Mouse (Mus musculus) forebrain, embryonic 13.5 days (tissue): ENCODE results near the gene Galns. TPM values are rescaled to one million over a fixed set of nuclear protein-coding genes. Genes with fewer than 3 reads are reported as not detected.

Experiments
- ATAC-seq: fragments of 200-750 bp; cut with Nextera tagmentation; 2 replicates; pipeline ENCODE4 v1.8.0; 2017
- H3K27ac ChIP-seq: fragments of 300-500 bp; sonication (generic); 2 replicates; pipeline ENCODE4 v1.5.1; 2015; ENCODE audit warnings: inconsistent platforms, mild to moderate bottlenecking, moderate library complexity
- H3K27me3 ChIP-seq: fragments of 300-500 bp; sonication (generic); 2 replicates; pipeline ENCODE4 v1.6.1; 2015; ENCODE audit warnings: mild to moderate bottlenecking, inconsistent platforms
- H3K36me3 ChIP-seq: fragments of 300-500 bp; sonication (generic); 2 replicates; pipeline ENCODE4 v1.6.1; 2015; ENCODE audit warnings: mild to moderate bottlenecking, inconsistent platforms; ENCODE audit not compliant: poor library complexity, severe bottlenecking
- H3K4me1 ChIP-seq: fragments of 300-500 bp; sonication (generic); 2 replicates; pipeline ENCODE4 v1.6.1; 2015; ENCODE audit warnings: inconsistent platforms
- H3K4me2 ChIP-seq: fragments of 300-500 bp; sonication (generic); 2 replicates; pipeline ENCODE4 v1.6.1; 2015; ENCODE audit warnings: inconsistent platforms, mild to moderate bottlenecking, moderate library complexity
- H3K4me3 ChIP-seq: fragments of 300-500 bp; sonication (generic); 2 replicates; pipeline ENCODE4 v1.5.1; 2015; ENCODE audit warnings: mild to moderate bottlenecking, inconsistent platforms
- H3K9ac ChIP-seq: fragments of 300-500 bp; sonication (generic); 2 replicates; pipeline ENCODE4 v1.6.1; 2015; ENCODE audit warnings: mild to moderate bottlenecking, inconsistent platforms
- H3K9me3 ChIP-seq: fragments of 300-500 bp; sonication (generic); replicated peaks from 2 replicates; pipeline ENCODE4 v1.6.1; 2016; ENCODE audit warnings: inconsistent platforms
- WGBS: fragments of 180-500 bp; shearing (Covaris S2); methylation state at CpG from one replicate; pipeline ENCODE4 v1.1.7; 2015; 5-methylcytosine and 5-hydroxymethylcytosine counted together
- polyA plus RNA-seq: library from polyadenylated mRNA; unstranded; fragments of >200 nt; fragmentation: Nextera tagmentation; extraction: Ambion mirVana; gene quantifications from 2 replicates; pipeline ENCODE4 v1.2.1, GENCODE M21; 2015

Galns gene
- polyA plus RNA-seq, 1 experiment from 2014 or later: 3.0 TPM

DNA sequence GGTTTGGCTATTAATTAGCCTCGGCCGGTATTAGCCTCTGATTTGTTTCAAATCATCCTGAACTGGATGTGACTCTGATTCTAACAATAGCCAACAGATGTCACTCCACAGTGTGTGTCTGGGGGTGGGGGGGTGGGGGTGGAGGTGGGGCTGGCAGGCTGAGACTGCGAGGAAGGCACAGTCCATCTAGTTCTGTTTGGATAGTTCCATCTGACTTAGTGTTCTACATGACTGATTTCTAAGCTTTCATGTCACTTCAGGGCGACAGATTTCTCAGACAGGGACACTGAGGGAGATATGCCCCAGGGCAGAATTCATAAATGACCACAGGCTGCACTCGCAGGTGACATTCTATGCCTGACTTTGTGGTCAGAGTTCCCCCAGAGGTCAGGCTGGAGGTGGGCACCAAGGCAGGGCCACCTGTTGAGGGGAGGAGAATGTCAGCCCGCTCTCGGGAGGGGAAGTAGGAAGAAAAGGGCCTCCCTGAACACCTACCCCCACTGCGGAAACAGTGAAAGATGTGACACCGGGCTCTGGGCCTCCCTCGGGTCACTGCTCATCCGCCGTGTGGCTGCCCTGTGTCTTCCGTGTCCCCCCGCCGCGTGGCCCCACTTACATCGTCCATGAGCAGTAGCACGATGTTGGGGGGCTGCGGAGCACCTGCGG, 518 bp downstream of the Galns start:
- peak overlapping the region; percentile 71 for H3K4me3 ChIP-seq
- no peaks in the 10 kb centered on the region for H3K36me3 ChIP-seq
- peak overlapping the region; percentile 75 for H3K9ac ChIP-seq
- WGBS: 3% methylated on average over 20 of the region's 20 CpGs
- no peak; the same call in 1 of the 2 replicates for ATAC-seq
- no peaks in the 10 kb centered on the region for H3K27me3 ChIP-seq
- peaks cover 17% of the 10 kb centered on the region for H3K4me1 ChIP-seq
- H3K4me2 ChIP-seq: peak overlapping the region; percentile 71
- peak overlapping the region; percentile 75 for H3K27ac ChIP-seq
- H3K9me3 ChIP-seq: no peaks in the 10 kb centered on the region

- WGBS: 62% methylated on average over 4 of the region's 4 CpGs
- Histone ChIP-seq H3K4me3 (no peak overlapping the region), H3K36me3 (no peaks in the 10 kb centered on the region), H3K4me2 (peak overlapping the region; percentile 71), H3K27ac (no peak overlapping the region), H3K9me3 (no peaks in the 10 kb centered on the region), H3K9ac (no peak overlapping the region), H3K27me3 (no peaks in the 10 kb centered on the region), H3K4me1 (peaks cover 17% of the 10 kb centered on the region)
- no peak for ATAC-seq
These were observed 1.1 kb downstream of the Galns start for GRCm38 (mm10) chr8:122610209-122610608.

- H3K9ac ChIP-seq: no peak overlapping the region
- no peak overlapping the region for H3K27ac ChIP-seq
- no peaks in the 10 kb centered on the region for H3K27me3 ChIP-seq
- 84% methylated on average over 11 of the region's 12 CpGs for WGBS
- no peaks in the 10 kb centered on the region for H3K36me3 ChIP-seq
- peaks cover 5% of the 10 kb centered on the region for H3K4me1 ChIP-seq
- H3K9me3 ChIP-seq: no peaks in the 10 kb centered on the region
- H3K4me3 ChIP-seq: no peak overlapping the region
- H3K4me2 ChIP-seq: no peak overlapping the region
- ATAC-seq: no peak
These were observed 4.5 kb downstream of the Galns start for GRCm38 (mm10) chr8:122606810-122607209.

GRCm38 (mm10) chr8:122605367-122605766, 5.9 kb downstream of the Galns start:
- Histone ChIP-seq H3K27ac (no peak overlapping the region), H3K27me3 (no peaks in the 10 kb centered on the region)

GRCm38 (mm10) chr8:122604640-122605039, 6.6 kb downstream of the Galns start:
- WGBS: 82% methylated on average over 1 of the region's 1 CpGs
- Histone ChIP-seq H3K4me1 (no peaks in the 10 kb centered on the region), H3K36me3 (no peaks in the 10 kb centered on the region), H3K4me3 (no peak overlapping the region), H3K27me3 (no peaks in the 10 kb centered on the region), H3K9me3 (no peaks in the 10 kb centered on the region), H3K27ac (no peak overlapping the region), H3K4me2 (no peak overlapping the region), H3K9ac (no peak overlapping the region)
- no peak for ATAC-seq

More at GRCm38 (mm10) chr8:122605367-122605766, 5.9 kb downstream of the Galns start:
- no peak overlapping the region for H3K9ac ChIP-seq
- WGBS: 86% methylated on average over 4 of the region's 4 CpGs
- ATAC-seq: no peak
- H3K36me3 ChIP-seq: no peaks in the 10 kb centered on the region
- no peaks in the 10 kb centered on the region for H3K4me1 ChIP-seq
- no peak overlapping the region for H3K4me3 ChIP-seq
- H3K4me2 ChIP-seq: no peak overlapping the region
- no peaks in the 10 kb centered on the region for H3K9me3 ChIP-seq

- 93% methylated on average over 9 of the region's 9 CpGs for WGBS
- ATAC-seq: no peak
These were observed 10.6 kb downstream of the Galns start for GRCm38 (mm10) chr8:122600666-122601065.

DNA sequence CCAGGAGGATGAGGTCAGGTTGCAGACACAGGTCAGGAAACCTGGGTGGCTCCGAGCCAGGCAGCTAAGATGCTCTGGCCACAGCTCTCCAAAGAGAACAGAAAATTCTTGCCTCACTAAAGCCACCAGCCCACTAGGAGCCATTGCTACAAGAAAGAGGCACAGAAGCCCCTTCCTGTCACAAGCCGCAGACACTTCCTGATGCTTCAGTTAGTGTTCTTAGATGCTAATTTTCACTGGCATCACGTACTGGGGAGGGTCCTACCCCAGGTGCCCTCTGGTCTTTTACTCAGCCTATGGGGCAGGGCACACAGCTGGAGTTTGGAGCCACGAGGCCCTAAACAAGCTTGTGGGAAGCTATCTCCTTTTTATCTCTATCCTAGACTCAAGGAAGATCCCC, 15.2 kb downstream of the Galns start:
- Histone ChIP-seq H3K36me3 (no peaks in the 10 kb centered on the region), H3K9ac (no peak overlapping the region), H3K27me3 (no peaks in the 10 kb centered on the region), H3K4me1 (no peaks in the 10 kb centered on the region), H3K4me2 (no peak overlapping the region), H3K4me3 (no peak overlapping the region), H3K27ac (no peak overlapping the region), H3K9me3 (no peaks in the 10 kb centered on the region)
- 55% methylated on average over 4 of the region's 4 CpGs for WGBS
- no peak for ATAC-seq

More at GRCm38 (mm10) chr8:122600666-122601065, 10.6 kb downstream of the Galns start:
- Histone ChIP-seq H3K9me3 (no peaks in the 10 kb centered on the region), H3K4me3 (no peak overlapping the region), H3K27ac (no peak overlapping the region), H3K4me1 (no peaks in the 10 kb centered on the region), H3K36me3 (no peaks in the 10 kb centered on the region), H3K27me3 (no peaks in the 10 kb centered on the region), H3K4me2 (no peak overlapping the region), H3K9ac (no peak overlapping the region)

DNA sequence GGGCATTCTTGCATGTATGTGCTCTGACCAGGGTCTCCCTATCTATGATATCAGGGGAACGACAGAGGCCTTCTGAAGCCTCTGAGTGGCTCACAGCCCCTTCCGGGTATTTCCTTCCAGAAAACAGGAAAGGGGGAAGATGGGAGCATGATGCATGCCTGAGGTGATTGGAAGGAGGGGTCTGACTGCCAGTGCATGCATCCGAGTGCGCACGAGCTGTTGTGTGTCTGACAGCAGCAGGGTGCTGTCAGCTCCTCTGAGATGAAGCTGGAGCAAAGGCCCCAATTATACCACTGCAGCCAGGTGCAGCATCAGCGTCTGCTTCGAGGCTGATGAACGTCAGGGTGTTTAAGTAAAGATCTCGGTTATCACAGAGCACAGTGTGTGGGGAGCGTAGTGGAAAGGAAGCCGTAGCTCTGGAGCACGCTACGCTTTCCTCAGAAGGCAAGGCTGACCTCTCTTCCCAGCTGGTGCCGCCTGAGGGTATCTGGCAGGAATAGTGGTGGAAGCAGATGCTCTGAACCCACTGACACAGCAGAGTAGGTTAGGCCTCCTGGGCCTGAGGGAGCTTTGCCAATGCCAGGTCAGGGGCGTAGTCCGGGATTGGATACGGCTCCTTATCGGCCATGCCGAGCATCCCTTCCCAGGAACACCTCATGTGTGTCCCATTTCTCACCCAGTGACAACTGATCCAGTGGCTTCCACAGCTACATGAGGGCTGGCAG, 17.3 kb downstream of the Galns start:
- H3K36me3 ChIP-seq: no peaks in the 10 kb centered on the region
- peak overlapping the region; percentile 40; the same call in 1 of the 2 replicates for H3K9ac ChIP-seq
- no peaks in the 10 kb centered on the region for H3K4me1 ChIP-seq
- no peak overlapping the region for H3K4me2 ChIP-seq
- peak overlapping the region; percentile 57 for H3K27ac ChIP-seq
- WGBS: 87% methylated on average over 19 of the region's 19 CpGs
- no peaks in the 10 kb centered on the region for H3K27me3 ChIP-seq
- no peak for ATAC-seq
- H3K9me3 ChIP-seq: no peaks in the 10 kb centered on the region
- no peak overlapping the region for H3K4me3 ChIP-seq

DNA sequence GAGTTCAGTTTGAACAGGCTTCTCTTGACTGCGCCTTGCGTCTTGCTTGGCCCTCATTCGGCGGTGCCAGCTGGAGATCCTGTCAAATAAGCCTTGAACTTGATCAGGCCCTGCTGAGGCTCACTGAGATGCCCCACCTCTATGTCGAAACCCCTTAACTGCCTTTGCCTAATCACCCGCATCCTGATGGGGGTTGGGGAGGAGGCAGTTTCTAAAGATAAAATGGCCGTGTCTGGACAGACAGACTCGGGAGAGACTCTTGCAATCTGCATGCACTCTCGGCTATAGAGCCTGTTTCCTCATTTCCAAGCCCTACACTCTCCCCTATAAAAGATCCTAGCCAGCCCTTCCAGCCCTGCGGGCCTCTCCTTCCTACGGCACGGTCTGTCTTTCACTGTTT, 18.0 kb downstream of the Galns start:
- WGBS: 84% methylated on average over 12 of the region's 12 CpGs

GRCm38 (mm10) chr8:122586749-122587148, 24.5 kb downstream of the Galns start:
- Histone ChIP-seq H3K27me3 (no peaks in the 10 kb centered on the region; the same call in 1 of the 2 replicates), H3K4me1 (peaks cover 8% of the 10 kb centered on the region), H3K36me3 (no peaks in the 10 kb centered on the region), H3K4me2 (no peak overlapping the region), H3K9ac (no peak overlapping the region), H3K27ac (no peak overlapping the region), H3K9me3 (no peaks in the 10 kb centered on the region), H3K4me3 (no peak overlapping the region)
- ATAC-seq: no peak
- 81% methylated on average over 10 of the region's 10 CpGs for WGBS

More for the DNA sequence above, 18.0 kb downstream of the Galns start:
- Histone ChIP-seq H3K36me3 (no peaks in the 10 kb centered on the region), H3K27me3 (no peaks in the 10 kb centered on the region), H3K9ac (peak overlapping the region; percentile 40; the same call in 1 of the 2 replicates), H3K9me3 (no peaks in the 10 kb centered on the region), H3K4me2 (no peak overlapping the region), H3K27ac (peak overlapping the region; percentile 57; the same call in 1 of the 2 replicates), H3K4me3 (no peak overlapping the region), H3K4me1 (no peaks in the 10 kb centered on the region)
- ATAC-seq: no peak

- no peaks in the 10 kb centered on the region for H3K36me3 ChIP-seq
- peaks cover 8% of the 10 kb centered on the region for H3K4me1 ChIP-seq
- no peaks in the 10 kb centered on the region for H3K9me3 ChIP-seq
- no peak overlapping the region for H3K27ac ChIP-seq
- no peaks in the 10 kb centered on the region; the same call in 1 of the 2 replicates for H3K27me3 ChIP-seq
- no peak overlapping the region for H3K4me2 ChIP-seq
- no peak overlapping the region for H3K9ac ChIP-seq
- 33% methylated on average over 7 of the region's 7 CpGs for WGBS
- H3K4me3 ChIP-seq: no peak overlapping the region
- ATAC-seq: 0 out of 2 replicates have a peak, but pooled peaks have one; percentile 36
These were observed 25.1 kb downstream of the Galns start for GRCm38 (mm10) chr8:122586171-122586570.

GRCm38 (mm10) chr8:122585411-122585891, 25.8 kb downstream of the Galns start:
- no peak overlapping the region for H3K27ac ChIP-seq
- ATAC-seq: no peak
- no peaks in the 10 kb centered on the region; the same call in 1 of the 2 replicates for H3K27me3 ChIP-seq
- no peak overlapping the region for H3K9ac ChIP-seq
- H3K4me1 ChIP-seq: peaks cover 8% of the 10 kb centered on the region
- H3K9me3 ChIP-seq: no peaks in the 10 kb centered on the region
- 76% methylated on average over 14 of the region's 14 CpGs for WGBS
- H3K36me3 ChIP-seq: no peaks in the 10 kb centered on the region
- no peak overlapping the region for H3K4me2 ChIP-seq
- H3K4me3 ChIP-seq: no peak overlapping the region
